Mouse (Mus musculus) Patski (cell line): Measurements from ENCODE around the gene Stra6l. TPM values are rescaled to one million over a fixed set of nuclear protein-coding genes. Genes with fewer than 3 reads are reported as not detected.
A peak's percentile ranks its signal among the peaks of the same experiment; 100 is the strongest.

Experiments
- ATAC-seq: fragments of 100-300 bp; one replicate; pipeline ENCODE4 v1.8.0; 2021
- CTCF ChIA-PET: fragments of 350-600 bp; sonication (Branson Sonifier 250); formaldehyde crosslinking; loops from one replicate; lab custom pipeline; 2022; ENCODE audit warnings: inconsistent platforms; lab: Charles Lee
- POLR2A ChIA-PET: fragments of 350-600 bp; sonication (Branson Sonifier 250); formaldehyde crosslinking; loops from one replicate; lab custom pipeline; 2022; ENCODE audit warnings: antibody characterized with exemption, inconsistent platforms; lab: Charles Lee
- DNase-seq: peaks from one replicate; pipeline ENCODE4 v3.0.0-alpha.2; 2011; ENCODE audit warnings: low read depth, low spot score
- H3K27me3 ChIP-seq: fragments of 371-371 bp; one replicate; pipeline ENCODE4 v1.5.1; 2021
- CTCF ChIP-seq: fragments of 100-300 bp; IDR thresholded peaks from one replicate; pipeline ENCODE4 v1.5.1; 2021
- in situ Hi-C: fragments of 300-500 bp; cut with MboI; formaldehyde crosslinking; loops from 3 replicates; pipeline ENCODE4 v1.11.1; 2018; ENCODE audit warnings: low pct_unique_long_range_greater_than_20kb, mixed read lengths
- polyA plus RNA-seq: library from polyadenylated mRNA; unstranded; gene quantifications from one replicate; pipeline ENCODE4 v1.2.3, GENCODE M21; 2021

The Stra6l gene
- polyA plus RNA-seq, result 0.47 TPM

- ChIA-PET CTCF (no interaction called here), POLR2A (no interaction called here)
- TF ChIP-seq CTCF, result no peak
- in situ Hi-C loops, result no loop called here
- ATAC-seq (no peak), DNase-seq (no peak)
- no peaks in the 10 kb centered on the region for H3K27me3 ChIP-seq
Observed at GRCm38 (mm10) chr4:45848109-45848824, at the start of gene Stra6l. Gene Stra6l (plus strand): TSS chr4:45848664.

GRCm38 (mm10) chr4:45798964-45799363, 49.5 kb upstream of the Stra6l start, which contains the start of gene Aldh1b1:
Gene Aldh1b1 (plus strand): TSS chr4:45799022.
- no peak for TF ChIP-seq CTCF
- in situ Hi-C loops, result loop anchor here (25.0 kb wide), 1 partner anchor 387 kb away; the partner anchor contains the start of gene Slc25a51
- ChIA-PET CTCF (no interaction called here), POLR2A (no interaction called here)
- ATAC-seq (no peak), DNase-seq (no peak)
- H3K27me3 ChIP-seq, result no peaks in the 10 kb centered on the region

DNA sequence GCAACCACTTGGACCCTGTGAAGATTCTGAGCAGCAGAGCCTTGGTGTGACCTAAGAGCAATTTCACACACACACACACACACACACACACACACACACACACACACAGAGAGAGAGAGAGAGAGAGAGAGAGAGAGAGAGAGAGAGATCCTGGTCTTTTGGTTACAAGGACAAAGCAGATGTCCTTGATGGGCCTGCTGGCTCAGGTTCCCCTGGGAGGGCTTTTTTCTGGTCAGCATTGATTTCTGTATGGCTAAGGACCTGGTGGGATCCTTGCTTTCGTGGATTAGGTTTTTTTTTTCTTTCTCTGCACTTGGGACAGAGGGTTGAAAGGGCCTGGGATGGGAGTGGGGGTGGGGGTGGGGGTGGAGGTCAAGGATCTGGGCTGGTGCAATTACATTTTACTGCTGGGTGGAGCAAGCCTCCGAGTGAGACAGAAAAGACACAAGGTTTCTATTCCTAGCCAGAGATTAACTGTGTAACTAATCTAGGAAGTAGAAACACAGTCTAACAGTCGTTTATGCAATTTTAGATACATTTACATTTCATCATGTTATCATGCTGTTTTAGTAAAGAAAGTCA, 48.4 kb upstream of the Stra6l start:
- TF ChIP-seq CTCF, result no peak
- CTCF ChIA-PET, result no interaction called here
- POLR2A ChIA-PET, result interaction anchor here (0.6 kb wide), 1 partner anchor 103 kb away, joined by 5 read pairs; no protein-coding TSS in a partner anchor
- ATAC-seq, result no peak
- no peak for DNase-seq
- H3K27me3 ChIP-seq, result no peaks in the 10 kb centered on the region
- in situ Hi-C loops, result loop anchor here (25.0 kb wide), 1 partner anchor 388 kb away; the partner anchor contains the start of gene Slc25a51

DNA sequence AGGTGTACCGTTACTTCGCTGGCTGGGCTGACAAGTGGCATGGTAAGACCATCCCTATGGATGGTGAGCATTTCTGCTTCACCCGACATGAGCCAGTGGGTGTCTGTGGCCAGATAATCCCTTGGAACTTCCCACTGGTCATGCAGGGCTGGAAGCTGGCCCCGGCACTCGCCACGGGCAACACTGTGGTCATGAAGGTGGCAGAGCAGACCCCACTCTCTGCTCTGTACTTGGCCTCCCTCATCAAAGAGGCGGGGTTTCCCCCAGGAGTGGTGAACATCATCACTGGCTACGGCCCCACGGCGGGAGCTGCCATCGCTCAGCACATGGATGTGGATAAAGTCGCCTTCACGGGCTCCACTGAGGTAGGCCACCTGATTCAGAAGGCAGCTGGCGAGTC, 45.6 kb upstream of the Stra6l start:
- ChIA-PET POLR2A (no interaction called here), CTCF (no interaction called here)
- no peak for DNase-seq
- H3K27me3 ChIP-seq, result no peaks in the 10 kb centered on the region
- TF ChIP-seq CTCF, result no peak
- in situ Hi-C loops, result no loop called here
- no peak for ATAC-seq

GRCm38 (mm10) chr4:45808034-45808433, 40.4 kb upstream of the Stra6l start:
- ATAC-seq, result no peak
- DNase-seq, result no peak
- ChIA-PET POLR2A (no interaction called here), CTCF (no interaction called here)
- H3K27me3 ChIP-seq, result no peaks in the 10 kb centered on the region
- TF ChIP-seq CTCF, result no peak
- in situ Hi-C loops, result no loop called here

DNA sequence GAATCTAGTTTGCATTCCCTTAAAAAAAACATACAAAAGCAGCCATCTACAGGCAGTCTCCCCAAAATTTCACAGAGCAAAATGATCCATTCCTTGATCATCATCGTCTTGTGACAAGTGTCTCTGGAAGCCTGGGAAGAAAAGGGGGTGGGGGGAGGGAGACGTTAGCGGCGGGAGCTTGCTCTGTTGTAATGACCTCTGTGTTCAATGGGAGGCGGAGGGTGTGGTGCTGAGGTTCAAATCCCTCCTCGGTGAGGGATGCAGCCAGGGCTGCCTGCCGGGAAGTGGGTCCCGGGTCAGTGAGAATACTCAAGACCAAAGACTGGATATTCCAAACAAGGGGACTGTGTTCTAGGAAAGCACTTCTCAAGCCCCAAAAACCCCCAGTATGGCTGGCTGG, 37.2 kb upstream of the Stra6l start:
- no peak for TF ChIP-seq CTCF
- no peak for ATAC-seq
- no peaks in the 10 kb centered on the region for H3K27me3 ChIP-seq
- ChIA-PET CTCF (interaction anchor here (1.5 kb wide), 1 partner anchor 9 kb away, joined by 4 read pairs; no protein-coding TSS in a partner anchor), POLR2A (no interaction called here)
- in situ Hi-C loops, result no loop called here
- no peak for DNase-seq

GRCm38 (mm10) chr4:45815542-45815941, 32.9 kb upstream of the Stra6l start:
- peak; percentile 73 for ATAC-seq
- H3K27me3 ChIP-seq, result no peaks in the 10 kb centered on the region
- in situ Hi-C loops, result no loop called here
- DNase-seq, result peak; percentile 6
- peak; percentile 66 for TF ChIP-seq CTCF
- ChIA-PET CTCF (no interaction called here), POLR2A (no interaction called here)

DNA sequence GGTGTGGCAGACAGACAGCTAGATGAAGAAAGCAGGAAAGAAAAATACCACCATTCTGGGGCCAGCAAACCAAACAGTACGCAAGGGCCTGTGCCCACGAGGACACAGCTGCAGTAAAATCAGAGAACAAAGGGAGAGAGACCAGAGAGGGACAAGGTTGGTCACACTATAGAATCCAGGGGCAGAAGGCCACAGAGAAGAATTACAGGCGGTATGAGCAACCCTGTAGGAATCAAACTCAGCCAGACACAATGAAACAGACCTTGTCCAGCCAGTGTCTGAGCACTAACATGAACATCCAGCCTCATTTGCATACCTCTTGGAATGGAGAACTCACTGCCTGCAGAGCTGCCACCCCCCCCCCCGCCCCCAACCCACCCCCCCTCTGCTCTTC, 29.7 kb upstream of the Stra6l start:
- ATAC-seq (no peak), DNase-seq (no peak)
- CTCF ChIA-PET, result no interaction called here
- no peak for TF ChIP-seq CTCF
- in situ Hi-C loops, result no loop called here
- POLR2A ChIA-PET, result no interaction called here
- H3K27me3 ChIP-seq, result no peaks in the 10 kb centered on the region

DNA sequence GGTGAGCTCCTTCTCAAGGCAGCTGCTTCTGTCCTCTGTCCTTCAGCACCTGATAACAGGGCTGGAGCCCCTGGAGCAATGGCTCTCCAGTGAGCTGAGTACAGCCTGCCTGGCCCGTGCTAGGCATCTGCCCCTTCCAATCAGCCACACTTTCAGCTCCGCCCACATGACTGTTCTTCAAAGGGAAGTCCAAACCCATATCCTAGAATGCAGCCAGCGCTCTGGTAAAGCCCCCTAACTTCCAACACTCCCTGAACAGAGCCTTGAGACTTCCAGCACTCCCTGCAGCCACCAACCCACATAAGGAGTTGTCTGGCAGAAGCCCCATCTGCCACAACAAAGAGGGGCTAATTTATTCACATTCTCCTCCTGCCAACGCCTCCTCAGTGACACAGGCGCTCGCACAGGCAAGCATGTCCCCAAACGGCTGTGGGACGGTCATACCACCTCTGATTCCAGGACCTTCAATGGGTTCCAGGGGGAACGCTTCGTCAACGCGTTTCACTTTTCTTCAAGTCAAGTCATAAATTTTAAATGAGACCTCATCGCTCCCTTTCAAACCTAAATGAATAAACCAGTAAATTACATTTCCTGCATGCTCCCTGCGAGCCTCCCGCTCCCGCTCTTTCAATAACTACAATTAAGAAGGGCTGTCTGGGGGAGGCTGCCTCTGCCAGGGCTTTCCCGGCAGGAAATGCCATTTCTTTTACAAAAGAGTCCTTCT, 29.1 kb upstream of the Stra6l start:
- TF ChIP-seq CTCF, result no peak
- CTCF ChIA-PET, result interaction anchor here (1.1 kb wide), 1 partner anchor 8 kb away, joined by 4 read pairs; no protein-coding TSS in a partner anchor
- ATAC-seq (no peak), DNase-seq (no peak)
- in situ Hi-C loops, result no loop called here
- no peaks in the 10 kb centered on the region for H3K27me3 ChIP-seq
- POLR2A ChIA-PET, result no interaction called here

- DNase-seq, result no peak
- ChIA-PET CTCF (interaction anchor here (1.1 kb wide), 1 partner anchor 8 kb away, joined by 4 read pairs; no protein-coding TSS in a partner anchor), POLR2A (no interaction called here)
- no peaks in the 10 kb centered on the region for H3K27me3 ChIP-seq
- no peak for ATAC-seq
- peak; percentile 55 for TF ChIP-seq CTCF
- in situ Hi-C loops, result no loop called here
Observed at GRCm38 (mm10) chr4:45820074-45820830, 28.2 kb upstream of the Stra6l start.
